Mouse (Mus musculus): ENCODE results near the gene Rab5a. TPM values are rescaled to one million over a fixed set of nuclear protein-coding genes. Genes with fewer than 3 reads are reported as not detected.

Gene Rab5a
- 33.1 and 33.8 TPM in 2 replicates for polyA plus RNA-seq (2015; fragmentation: Nextera tagmentation; extraction: Ambion mirVana)

DNA sequence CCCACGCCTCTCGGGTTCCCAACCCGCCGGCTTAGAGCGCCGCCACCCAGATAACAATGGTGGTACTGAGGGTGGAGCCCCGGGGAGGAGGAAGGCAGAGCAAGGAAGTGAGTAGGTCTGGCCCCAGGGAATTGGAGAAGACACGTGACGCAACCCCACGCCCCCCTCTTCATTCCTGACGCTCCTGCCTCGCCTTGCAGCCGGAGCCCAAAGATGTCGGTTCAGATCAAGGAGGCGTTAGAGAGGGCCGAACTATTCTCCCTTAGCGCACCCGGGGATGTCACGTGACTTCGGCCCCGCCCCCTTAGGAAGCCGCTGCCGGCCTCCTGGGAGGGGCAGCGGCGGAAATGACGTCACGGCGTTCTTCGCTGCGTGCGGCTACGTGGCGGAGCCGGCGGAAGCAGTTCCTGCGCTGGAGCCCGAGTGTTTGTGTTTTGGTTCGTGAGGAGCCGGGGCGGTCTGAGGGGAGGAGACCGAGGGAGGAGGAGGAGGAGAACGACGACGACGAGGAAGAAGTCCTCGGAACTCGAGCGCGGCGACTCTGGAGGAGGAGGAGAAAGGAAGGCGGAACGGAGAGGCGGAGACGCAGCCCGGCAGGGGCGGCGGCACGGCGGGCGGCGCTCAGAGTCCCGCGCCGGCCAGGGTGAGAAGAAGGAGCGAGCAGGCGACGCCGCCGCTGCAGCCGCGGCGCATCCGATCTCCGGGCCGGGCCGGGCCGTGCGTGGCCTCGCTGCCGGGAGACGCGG is at the start of gene Rab5a:
Gene Rab5a (plus strand): TSS at position 377 of the 746 bp plus-strand sequence.
- H3K4me1 ChIP-seq (replicated peaks) = peaks cover 30% of the 10 kb centered on the region
- WGBS (ENCODE audit: insufficient replicate concordance) = under 1% methylated on average over 66 of the region's 82 CpGs
- H3K27me3 ChIP-seq = no peaks in the 10 kb centered on the region
- ATAC-seq (ENCODE audit: insufficient read depth) = peak; percentile 93
- H3K36me3 ChIP-seq (replicated peaks) = peaks cover 2% of the 10 kb centered on the region; the same call in 1 of the 2 replicates
- peak within 1 kb of the TSS; percentile 94 for H3K4me2 ChIP-seq
- peak within 1 kb of the TSS; percentile 98 for H3K4me3 ChIP-seq (replicated peaks)
- no peaks in the 10 kb centered on the region for H3K9me3 ChIP-seq (replicated peaks)
- peak within 1 kb of the TSS; percentile 98 for H3K9ac ChIP-seq
- H3K27ac ChIP-seq (replicated peaks) = peak within 1 kb of the TSS; percentile 100

DNA sequence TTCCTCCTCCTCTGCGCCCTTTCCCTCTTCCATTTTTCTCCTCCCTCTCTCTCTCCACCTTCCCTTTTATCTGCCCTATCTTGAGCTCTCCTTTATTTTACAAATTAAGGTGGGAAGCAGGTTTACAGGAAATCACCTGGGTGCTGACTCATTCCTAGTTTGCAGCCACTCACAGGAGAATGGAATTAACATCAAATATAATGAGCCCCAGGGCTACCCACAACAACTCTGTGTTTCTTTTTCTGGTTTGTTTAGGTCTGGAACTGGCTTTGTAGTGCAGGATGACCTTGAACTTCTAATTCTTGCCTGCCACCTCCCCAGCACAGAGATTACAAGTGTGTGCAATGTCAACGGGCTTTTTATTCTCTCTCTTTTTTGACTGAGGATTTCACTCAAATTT is 22.9 kb upstream of the Rab5a start:
- no peak overlapping the region for H3K27ac ChIP-seq (replicated peaks)

GRCm38 (mm10) chr17:53456742-53457141 is 22.3 kb upstream of the Rab5a start:
- H3K36me3 ChIP-seq (replicated peaks) = no peaks in the 10 kb centered on the region
- no peak overlapping the region for H3K27ac ChIP-seq (replicated peaks)
- WGBS (ENCODE audit: insufficient replicate concordance) = 5% methylated on average over 1 of the region's 1 CpGs
- no peaks in the 10 kb centered on the region for H3K4me1 ChIP-seq (replicated peaks)
- H3K9ac ChIP-seq = no peak overlapping the region
- no peak for ATAC-seq (ENCODE audit: insufficient read depth)
- no peaks in the 10 kb centered on the region for H3K9me3 ChIP-seq (replicated peaks)
- H3K4me2 ChIP-seq = no peak overlapping the region
- H3K27me3 ChIP-seq = no peaks in the 10 kb centered on the region
- H3K4me3 ChIP-seq (replicated peaks) = no peak overlapping the region

More for the DNA sequence above, 22.9 kb upstream of the Rab5a start:
- H3K4me3 ChIP-seq (replicated peaks) = no peak overlapping the region
- no peak for ATAC-seq (ENCODE audit: insufficient read depth)
- H3K36me3 ChIP-seq (replicated peaks) = no peaks in the 10 kb centered on the region
- H3K4me2 ChIP-seq = no peak overlapping the region
- no peaks in the 10 kb centered on the region for H3K9me3 ChIP-seq (replicated peaks)
- no peaks in the 10 kb centered on the region for H3K4me1 ChIP-seq (replicated peaks)
- H3K27me3 ChIP-seq = no peaks in the 10 kb centered on the region
- 54% methylated on average over 2 of the region's 2 CpGs for WGBS (ENCODE audit: insufficient replicate concordance)
- H3K9ac ChIP-seq = no peak overlapping the region

- Histone ChIP-seq H3K27ac (replicated peaks) (no peak within 1 kb of the TSS), H3K4me2 (peak within 1 kb of the TSS; percentile 59), H3K36me3 (replicated peaks) (no peaks in the 10 kb centered on the region), H3K9ac (no peak within 1 kb of the TSS), H3K4me1 (replicated peaks) (no peaks in the 10 kb centered on the region), H3K27me3 (no peaks in the 10 kb centered on the region), H3K4me3 (replicated peaks) (peak within 1 kb of the TSS; percentile 32), H3K9me3 (replicated peaks) (no peaks in the 10 kb centered on the region)
- ATAC-seq (ENCODE audit: insufficient read depth) = no peak
- WGBS (ENCODE audit: insufficient replicate concordance) = 24% methylated on average over 26 of the region's 26 CpGs
Observed at GRCm38 (mm10) chr17:53462603-53463495, 16.2 kb upstream of the Rab5a start, which contains the start of gene Efhb. Gene Efhb, minus strand, starts transcription at chr17:53463321.

- Histone ChIP-seq H3K9ac (no peak overlapping the region), H3K27ac (replicated peaks) (no peak overlapping the region), H3K9me3 (replicated peaks) (no peaks in the 10 kb centered on the region), H3K27me3 (no peaks in the 10 kb centered on the region), H3K4me3 (replicated peaks) (peak overlapping the region; percentile 32), H3K36me3 (replicated peaks) (no peaks in the 10 kb centered on the region), H3K4me2 (peak overlapping the region; percentile 59), H3K4me1 (replicated peaks) (no peaks in the 10 kb centered on the region)
- 18% methylated on average over 7 of the region's 9 CpGs for WGBS (ENCODE audit: insufficient replicate concordance)
- ATAC-seq (ENCODE audit: insufficient read depth) = no peak
Observed at GRCm38 (mm10) chr17:53463496-53463840, 15.6 kb upstream of the Rab5a start.

DNA sequence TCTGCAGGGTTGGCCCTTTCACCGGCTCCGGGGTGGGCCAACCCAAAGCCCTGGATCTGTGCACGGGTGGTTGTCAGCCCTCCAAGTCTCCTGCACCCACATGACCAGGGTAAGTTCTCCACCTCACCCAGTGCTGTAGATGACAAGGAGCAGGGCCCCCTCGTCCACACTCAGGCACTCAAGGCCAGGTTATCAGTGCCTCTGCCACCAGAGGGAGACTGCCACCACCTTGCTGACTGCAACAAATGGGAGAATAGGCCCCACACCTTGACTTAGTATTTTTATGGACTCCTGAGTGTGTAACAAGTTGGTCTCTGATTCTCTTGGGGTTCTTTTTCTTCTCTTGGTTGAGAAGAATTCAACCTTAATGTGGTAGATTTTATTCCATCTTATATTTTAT is 13.5 kb upstream of the Rab5a start:
- H3K4me2 ChIP-seq = no peak overlapping the region
- no peak overlapping the region for H3K27ac ChIP-seq (replicated peaks)
- 46% methylated on average over 4 of the region's 4 CpGs for WGBS (ENCODE audit: insufficient replicate concordance)
- H3K4me3 ChIP-seq (replicated peaks) = no peak overlapping the region
- no peak for ATAC-seq (ENCODE audit: insufficient read depth)
- no peaks in the 10 kb centered on the region for H3K4me1 ChIP-seq (replicated peaks)
- H3K9me3 ChIP-seq (replicated peaks) = no peaks in the 10 kb centered on the region
- no peak overlapping the region for H3K9ac ChIP-seq
- no peaks in the 10 kb centered on the region for H3K27me3 ChIP-seq
- no peaks in the 10 kb centered on the region for H3K36me3 ChIP-seq (replicated peaks)

DNA sequence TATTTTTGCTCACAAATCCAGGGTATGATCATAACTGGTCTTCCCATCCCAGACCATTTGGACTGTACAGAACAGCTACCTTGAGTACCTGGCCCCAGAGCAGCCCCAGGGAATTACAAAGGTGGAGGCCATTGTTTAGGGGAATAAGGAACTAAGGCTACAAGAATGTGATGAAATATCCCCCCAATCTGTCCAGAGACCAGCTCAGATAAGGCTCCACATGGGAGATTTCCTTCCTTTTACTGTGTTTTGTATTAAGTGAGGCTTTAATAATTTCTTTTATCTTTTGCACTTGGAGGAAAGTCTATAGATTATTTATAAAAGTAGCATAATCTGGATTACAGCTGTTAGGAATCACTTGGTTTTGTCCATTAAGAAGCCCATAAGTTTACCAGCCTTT is 10.3 kb upstream of the Rab5a start:
- H3K4me1 ChIP-seq (replicated peaks) = no peaks in the 10 kb centered on the region
- H3K9ac ChIP-seq = no peak overlapping the region
- no peak overlapping the region for H3K4me3 ChIP-seq (replicated peaks)
- H3K27ac ChIP-seq (replicated peaks) = no peak overlapping the region
- no peaks in the 10 kb centered on the region for H3K36me3 ChIP-seq (replicated peaks)
- no peak overlapping the region for H3K4me2 ChIP-seq
- no peaks in the 10 kb centered on the region for H3K27me3 ChIP-seq
- no peak for ATAC-seq (ENCODE audit: insufficient read depth)
- no peaks in the 10 kb centered on the region for H3K9me3 ChIP-seq (replicated peaks)

DNA sequence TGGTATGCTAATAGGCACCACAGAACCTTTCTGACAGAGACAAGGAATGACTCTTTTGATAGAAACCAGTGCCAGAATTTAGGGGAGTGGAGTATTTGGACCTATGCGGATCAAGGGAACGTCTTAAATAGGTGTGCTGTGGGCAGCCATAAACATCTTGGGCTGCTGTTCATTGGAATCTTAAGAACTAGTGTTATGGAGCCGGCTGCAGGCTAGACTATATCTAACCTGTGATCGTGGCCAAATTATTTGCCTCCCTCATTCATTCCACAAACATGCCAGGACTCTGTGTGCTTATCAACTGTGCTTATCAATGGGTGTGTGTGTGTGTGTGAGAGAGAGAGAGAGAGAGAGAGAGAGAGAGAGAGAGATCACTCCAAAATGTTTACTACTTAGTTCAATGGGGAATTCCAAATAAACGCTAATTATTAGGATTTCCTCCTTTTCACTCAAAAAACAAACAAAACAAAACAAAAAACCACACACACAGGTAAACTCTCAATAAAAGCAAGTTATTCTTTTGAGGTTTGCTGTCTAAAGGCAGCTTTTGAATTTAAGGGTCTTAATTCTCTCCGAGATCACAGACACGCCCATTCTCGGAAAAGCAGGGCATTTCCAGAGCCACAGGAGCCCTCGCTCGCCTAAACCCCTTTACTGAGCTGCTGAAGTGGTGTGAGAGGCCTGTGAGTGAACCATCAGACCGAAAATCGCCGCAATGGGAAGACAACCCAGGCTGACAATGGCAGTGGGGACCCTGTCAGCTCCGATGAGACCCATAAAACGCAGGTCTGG is 772 bp upstream of the Rab5a start:
- ATAC-seq (ENCODE audit: insufficient read depth) = no peak; the same call in 1 of the 2 replicates
- 9% methylated on average over 15 of the region's 15 CpGs for WGBS (ENCODE audit: insufficient replicate concordance)

GRCm38 (mm10) chr17:53479604-53480041 is 589 bp downstream of the Rab5a start:
- Histone ChIP-seq H3K4me2 (peak overlapping the region; percentile 94), H3K9me3 (replicated peaks) (no peaks in the 10 kb centered on the region), H3K9ac (peak overlapping the region; percentile 98), H3K27me3 (no peaks in the 10 kb centered on the region), H3K4me3 (replicated peaks) (peak overlapping the region; percentile 98), H3K36me3 (replicated peaks) (peaks cover 7% of the 10 kb centered on the region), H3K4me1 (replicated peaks) (peaks cover 30% of the 10 kb centered on the region), H3K27ac (replicated peaks) (peak overlapping the region; percentile 100)
- WGBS (ENCODE audit: insufficient replicate concordance) = under 1% methylated on average over 33 of the region's 33 CpGs
- no peak; the same call in 1 of the 2 replicates for ATAC-seq (ENCODE audit: insufficient read depth)

More for the DNA sequence above, 772 bp upstream of the Rab5a start:
- H3K9me3 ChIP-seq (replicated peaks) = no peaks in the 10 kb centered on the region
- peak overlapping the region; percentile 100 for H3K27ac ChIP-seq (replicated peaks)
- H3K4me3 ChIP-seq (replicated peaks) = peak overlapping the region; percentile 98
- no peaks in the 10 kb centered on the region for H3K36me3 ChIP-seq (replicated peaks)
- H3K9ac ChIP-seq = peak overlapping the region; percentile 78
- H3K4me1 ChIP-seq (replicated peaks) = peaks cover 30% of the 10 kb centered on the region
- H3K27me3 ChIP-seq = no peaks in the 10 kb centered on the region
- peak overlapping the region; percentile 94 for H3K4me2 ChIP-seq

DNA sequence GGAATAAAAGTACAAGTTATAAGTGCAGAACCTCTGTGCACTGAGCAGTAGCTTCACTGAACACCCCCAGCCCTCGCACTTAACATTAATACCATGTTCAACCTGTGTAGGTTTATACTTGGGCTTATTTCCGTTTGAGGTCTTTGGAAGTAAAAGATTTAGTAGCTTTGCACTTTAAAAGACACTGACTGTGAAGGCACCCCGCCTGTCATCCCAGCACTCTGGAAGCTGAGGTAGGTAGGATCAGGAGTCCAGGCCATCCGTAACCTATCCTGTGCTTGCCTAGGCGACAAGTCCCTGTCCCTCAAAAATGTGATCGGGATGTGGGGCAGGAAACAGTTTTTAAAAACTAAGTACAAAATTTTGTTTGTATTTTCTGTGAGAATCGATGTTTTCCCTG is 1.4 kb downstream of the Rab5a start:
- H3K9ac ChIP-seq = peak overlapping the region; percentile 98
- H3K4me1 ChIP-seq (replicated peaks) = peaks cover 30% of the 10 kb centered on the region
- no peak overlapping the region for H3K27ac ChIP-seq (replicated peaks)
- peak overlapping the region; percentile 98 for H3K4me3 ChIP-seq (replicated peaks)
- H3K9me3 ChIP-seq (replicated peaks) = no peaks in the 10 kb centered on the region
- peak overlapping the region; percentile 94 for H3K4me2 ChIP-seq
- no peak for ATAC-seq (ENCODE audit: insufficient read depth)
- H3K27me3 ChIP-seq = no peaks in the 10 kb centered on the region
- WGBS (ENCODE audit: insufficient replicate concordance) = 52% methylated on average over 7 of the region's 7 CpGs
- peaks cover 14% of the 10 kb centered on the region for H3K36me3 ChIP-seq (replicated peaks)

Data from liver, embryonic 15.5 days (tissue).